Mouse (Mus musculus) embryonic fibroblast, embryonic 13.5 days (primary cell): ENCODE measurements around the gene Wiz.

Experiments
- CTCF ChIP-seq: IDR thresholded peaks from 2 replicates; pipeline ENCODE4 v1.5.1; 2011; ENCODE audit warnings: mild to moderate bottlenecking, control low read depth, low read length, moderate library complexity, borderline replicate concordance; ENCODE audit not compliant: insufficient read depth
- POLR2A ChIP-seq: IDR thresholded peaks from 2 replicates; pipeline ENCODE4 v1.6.1; 2011; ENCODE audit warnings: low read depth, mild to moderate bottlenecking, control low read depth, low read length, moderate library complexity

DNA sequence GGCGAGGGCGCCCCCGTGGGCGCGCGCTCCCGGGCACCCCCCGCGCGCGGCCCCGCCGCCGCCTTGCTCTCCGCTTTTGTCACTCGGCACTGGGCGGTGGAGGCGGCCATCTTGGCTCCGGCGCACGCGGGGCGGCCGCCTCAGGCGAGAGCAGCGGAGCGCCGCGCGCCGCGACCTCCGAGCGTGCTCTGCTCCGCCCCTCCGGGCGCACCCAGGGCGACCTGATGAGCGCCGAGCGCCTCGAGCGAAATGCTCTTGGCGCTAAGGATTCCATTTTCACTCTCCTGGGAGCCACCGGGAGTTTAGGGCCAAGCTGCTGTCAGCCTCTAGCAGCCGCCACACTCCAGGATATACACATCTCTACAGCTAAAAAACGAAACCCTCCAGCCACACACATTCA is 24.9 kb downstream of the Wiz start:
- peak; percentile 72 for TF ChIP-seq POLR2A
- no peak for TF ChIP-seq CTCF
